Mouse (Mus musculus): Measurements from ENCODE around the gene Dhx37.

- TF ChIP-seq GATA1 (IDR thresholded peaks at IDR 0.05; ENCODE audit: borderline replicate concordance, low read length) (no peak), FLI1 (IDR thresholded peaks at IDR 0.05; ENCODE audit: low read length) (no peak)
Measured at GRCm38 (mm10) chr5:125418636-125419035, 15.3 kb downstream of the Dhx37 start.
